Mouse (Mus musculus) forebrain, embryonic 16.5 days (tissue): ENCODE measurements around the gene Tmprss6. TPM values are rescaled to one million over a fixed set of nuclear protein-coding genes. Genes with fewer than 3 reads are reported as not detected.

Experiments
- ATAC-seq: fragments of 200-750 bp; cut with Nextera tagmentation; 2 replicates; pipeline ENCODE4 v1.8.0; 2017; ENCODE audit warnings: mild to moderate bottlenecking, moderate library complexity
- H3K27ac ChIP-seq: fragments of 300-500 bp; sonication (generic); 2 replicates; pipeline ENCODE4 v1.5.1; 2014; ENCODE audit warnings: low read length, control low read depth
- H3K27me3 ChIP-seq: fragments of 300-500 bp; sonication (generic); replicated peaks from 2 replicates; pipeline ENCODE4 v1.6.1; 2014; ENCODE audit warnings: low read length; ENCODE audit not compliant: control insufficient read depth, insufficient read depth
- H3K36me3 ChIP-seq: fragments of 300-500 bp; sonication (generic); 2 replicates; pipeline ENCODE4 v1.6.1; 2014; ENCODE audit not compliant: control insufficient read depth, insufficient read depth
- H3K4me1 ChIP-seq: fragments of 300-500 bp; sonication (generic); replicated peaks from 2 replicates; pipeline ENCODE4 v1.6.1; 2014; ENCODE audit warnings: low read length; ENCODE audit not compliant: control insufficient read depth, insufficient read depth
- H3K4me2 ChIP-seq: fragments of 300-500 bp; sonication (generic); 2 replicates; pipeline ENCODE4 v1.6.1; 2014; ENCODE audit warnings: mild to moderate bottlenecking, low read length, control low read depth
- H3K4me3 ChIP-seq: fragments of 300-500 bp; sonication (generic); replicated peaks from 2 replicates; pipeline ENCODE4 v1.5.1; 2014; ENCODE audit warnings: mild to moderate bottlenecking, low read length, control low read depth
- H3K9ac ChIP-seq: fragments of 300-500 bp; sonication (generic); replicated peaks from 2 replicates; pipeline ENCODE4 v1.6.1; 2014; ENCODE audit warnings: low read depth, low read length, control low read depth
- H3K9me3 ChIP-seq: fragments of 300-500 bp; sonication (generic); 2 replicates; pipeline ENCODE4 v1.6.1; 2016; ENCODE audit warnings: low read length; ENCODE audit not compliant: control insufficient read depth
- WGBS: fragments of 180-500 bp; shearing (Covaris S2); extraction: QIAGEN DNeasy Blood & Tissue Kit; methylation state at CpG from one replicate; pipeline ENCODE4 v1.1.7; 2014; 5-methylcytosine and 5-hydroxymethylcytosine counted together
- polyA plus RNA-seq: library from polyadenylated mRNA; unstranded; fragments of >200 nt; fragmentation: Nextera tagmentation; extraction: Ambion mirVana; gene quantifications from 2 replicates; pipeline ENCODE4 v1.2.1, GENCODE M21; 2015

Tmprss6 gene
- polyA plus RNA-seq, 1 experiment from 2014 or later = 0.06 TPM

- no peak for ATAC-seq
- Histone ChIP-seq H3K27me3 (no peaks in the 10 kb centered on the region), H3K9ac (no peak overlapping the region), H3K4me2 (no peak overlapping the region), H3K36me3 (no peaks in the 10 kb centered on the region), H3K9me3 (peaks cover 6% of the 10 kb centered on the region), H3K4me3 (no peak overlapping the region), H3K4me1 (0 out of 2 replicates have a peak, but pooled peaks cover 3% of the 10 kb centered on the region), H3K27ac (no peak overlapping the region)
- 46% methylated on average over 7 of the region's 7 CpGs for WGBS
Measured at GRCm38 (mm10) chr15:78508443-78508842, 40.0 kb upstream of the Tmprss6 start.

- 0 out of 2 replicates have a peak, but pooled peaks cover 3% of the 10 kb centered on the region for H3K4me1 ChIP-seq
- no peaks in the 10 kb centered on the region for H3K36me3 ChIP-seq
- no peak overlapping the region for H3K9ac ChIP-seq
- H3K4me2 ChIP-seq = no peak overlapping the region
- H3K27me3 ChIP-seq = no peaks in the 10 kb centered on the region
- ATAC-seq = no peak
- peaks cover 6% of the 10 kb centered on the region for H3K9me3 ChIP-seq
- WGBS = 80% methylated on average over 3 of the region's 3 CpGs
- H3K4me3 ChIP-seq = no peak overlapping the region
- H3K27ac ChIP-seq = no peak overlapping the region
Measured at GRCm38 (mm10) chr15:78505541-78505940, 37.1 kb upstream of the Tmprss6 start.

GRCm38 (mm10) chr15:78504816-78505215 is 36.4 kb upstream of the Tmprss6 start:
- Histone ChIP-seq H3K27ac (no peak overlapping the region), H3K4me3 (no peak overlapping the region), H3K4me1 (0 out of 2 replicates have a peak, but pooled peaks cover under 1% of the 10 kb centered on the region), H3K36me3 (no peaks in the 10 kb centered on the region), H3K27me3 (no peaks in the 10 kb centered on the region), H3K9ac (no peak overlapping the region), H3K9me3 (peaks cover 6% of the 10 kb centered on the region), H3K4me2 (no peak overlapping the region)
- ATAC-seq = no peak
- WGBS = 90% methylated on average over 5 of the region's 5 CpGs

GRCm38 (mm10) chr15:78504013-78504412 is 35.6 kb upstream of the Tmprss6 start:
- H3K4me1 ChIP-seq = no peaks in the 10 kb centered on the region
- H3K9me3 ChIP-seq = peaks cover 6% of the 10 kb centered on the region
- H3K27ac ChIP-seq = no peak overlapping the region
- H3K4me3 ChIP-seq = no peak overlapping the region
- no peak overlapping the region for H3K9ac ChIP-seq
- H3K36me3 ChIP-seq = no peaks in the 10 kb centered on the region
- no peak overlapping the region for H3K4me2 ChIP-seq
- 94% methylated on average over 1 of the region's 1 CpGs for whole genome bisulfite sequencing
- no peak for ATAC-seq
- no peaks in the 10 kb centered on the region for H3K27me3 ChIP-seq

GRCm38 (mm10) chr15:78502437-78503132 is 34.2 kb upstream of the Tmprss6 start:
- WGBS = 88% methylated on average over 18 of the region's 18 CpGs
- no peak overlapping the region for H3K9ac ChIP-seq
- no peak overlapping the region for H3K27ac ChIP-seq
- no peaks in the 10 kb centered on the region for H3K27me3 ChIP-seq
- peaks cover 6% of the 10 kb centered on the region for H3K9me3 ChIP-seq
- H3K36me3 ChIP-seq = no peaks in the 10 kb centered on the region
- no peak overlapping the region for H3K4me3 ChIP-seq
- H3K4me1 ChIP-seq = no peaks in the 10 kb centered on the region
- ATAC-seq = no peak
- no peak overlapping the region for H3K4me2 ChIP-seq

GRCm38 (mm10) chr15:78494968-78495406 is 26.6 kb upstream of the Tmprss6 start, which contains the start of gene Il2rb:
Gene Il2rb (minus strand): TSS chr15:78495271.
- no peak within 1 kb of the TSS for H3K9ac ChIP-seq
- no peaks in the 10 kb centered on the region for H3K4me1 ChIP-seq
- H3K27ac ChIP-seq = no peak within 1 kb of the TSS
- no peaks in the 10 kb centered on the region for H3K27me3 ChIP-seq
- H3K9me3 ChIP-seq = no peaks in the 10 kb centered on the region
- WGBS = 82% methylated on average over 11 of the region's 11 CpGs
- no peak for ATAC-seq
- no peak within 1 kb of the TSS for H3K4me3 ChIP-seq
- no peaks in the 10 kb centered on the region for H3K36me3 ChIP-seq
- no peak within 1 kb of the TSS for H3K4me2 ChIP-seq

GRCm38 (mm10) chr15:78493401-78494010 is 25.1 kb upstream of the Tmprss6 start:
- Histone ChIP-seq H3K27me3 (no peaks in the 10 kb centered on the region), H3K27ac (no peak overlapping the region)
- 83% methylated on average over 10 of the region's 10 CpGs for WGBS

GRCm38 (mm10) chr15:78491301-78491700 is 22.9 kb upstream of the Tmprss6 start:
- Histone ChIP-seq H3K9me3 (no peaks in the 10 kb centered on the region), H3K27ac (no peak overlapping the region), H3K4me3 (no peak overlapping the region), H3K9ac (no peak overlapping the region), H3K4me1 (no peaks in the 10 kb centered on the region), H3K27me3 (no peaks in the 10 kb centered on the region), H3K36me3 (no peaks in the 10 kb centered on the region), H3K4me2 (no peak overlapping the region)
- 83% methylated on average over 3 of the region's 3 CpGs for WGBS
- no peak for ATAC-seq

More at GRCm38 (mm10) chr15:78493401-78494010, 25.1 kb upstream of the Tmprss6 start:
- Histone ChIP-seq H3K9me3 (no peaks in the 10 kb centered on the region), H3K4me2 (no peak overlapping the region), H3K4me1 (no peaks in the 10 kb centered on the region), H3K4me3 (no peak overlapping the region), H3K9ac (no peak overlapping the region), H3K36me3 (no peaks in the 10 kb centered on the region)
- ATAC-seq = no peak

GRCm38 (mm10) chr15:78489906-78490305 is 21.5 kb upstream of the Tmprss6 start:
- H3K4me1 ChIP-seq = no peaks in the 10 kb centered on the region
- no peak for ATAC-seq
- 79% methylated on average over 8 of the region's 8 CpGs for WGBS
- H3K9me3 ChIP-seq = no peaks in the 10 kb centered on the region
- no peak overlapping the region for H3K4me3 ChIP-seq
- H3K27me3 ChIP-seq = no peaks in the 10 kb centered on the region
- H3K36me3 ChIP-seq = no peaks in the 10 kb centered on the region
- no peak overlapping the region for H3K9ac ChIP-seq
- H3K4me2 ChIP-seq = no peak overlapping the region
- no peak overlapping the region for H3K27ac ChIP-seq
